Mouse (Mus musculus): ENCODE data around the gene Plpp7.

DNA sequence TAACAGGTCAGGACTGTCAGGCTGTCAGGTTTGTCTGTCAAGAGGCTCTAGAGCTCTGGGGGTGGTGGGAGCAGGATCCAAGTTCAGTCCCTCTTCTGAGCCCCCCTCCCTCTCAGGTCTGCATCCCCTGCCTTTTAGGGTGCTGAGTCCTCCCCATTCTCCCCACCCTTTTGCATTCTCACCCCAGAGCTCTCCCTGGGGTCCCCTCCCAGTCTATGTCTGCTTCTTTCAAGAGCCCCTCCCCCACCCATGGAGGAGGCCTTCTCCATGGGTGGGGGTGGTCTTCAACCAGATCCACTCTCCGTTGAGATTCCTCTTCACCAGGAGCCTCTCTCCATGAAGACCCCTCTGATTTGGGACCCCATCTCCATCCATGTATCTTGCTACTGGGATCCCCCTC is 54.8 kb downstream of the Plpp7 start:
- no peak for TF ChIP-seq CTCF (IDR thresholded peaks at IDR 0.05; ENCODE audit: insufficient read depth, low read depth, low read length)
- TF ChIP-seq POLR2A (IDR thresholded peaks at IDR 0.05; ENCODE audit: insufficient read depth, low read depth, low read length), result no peak
